Mouse (Mus musculus): ENCODE measurements at regions not wholly inside any gene's neighbourhood (a gene's known extent, or its start where the extent isn't known, plus 50 kb on each side); places are given as distances from the start of the nearest gene placed in this dataset.

GRCm38 (mm10) chr10:67607297-67608032, 58.7 kb upstream of the Ado start:
- no peak for DNase-seq (ENCODE audit: low spot score)

DNA sequence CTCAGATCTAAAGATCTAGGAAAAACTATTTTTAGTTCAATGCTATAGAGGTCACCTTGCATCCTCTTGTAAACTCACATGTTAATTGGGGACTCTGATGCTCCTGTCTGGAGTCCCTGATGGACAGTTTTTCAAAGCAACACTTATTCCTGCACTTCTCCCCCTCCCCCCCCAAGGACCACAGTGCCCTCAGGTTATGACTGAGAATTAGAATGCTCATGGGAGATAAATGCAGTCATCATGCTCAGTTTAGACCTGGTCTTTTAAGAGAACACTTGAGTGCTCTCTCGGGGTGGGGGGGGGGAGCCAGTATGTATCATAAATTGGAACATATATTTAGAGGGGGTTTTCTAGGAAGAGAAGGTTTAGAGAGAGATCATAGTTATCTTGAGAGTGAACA, 58.0 kb upstream of the Ado start:
- no peak for DNase-seq (ENCODE audit: low spot score)

DNA sequence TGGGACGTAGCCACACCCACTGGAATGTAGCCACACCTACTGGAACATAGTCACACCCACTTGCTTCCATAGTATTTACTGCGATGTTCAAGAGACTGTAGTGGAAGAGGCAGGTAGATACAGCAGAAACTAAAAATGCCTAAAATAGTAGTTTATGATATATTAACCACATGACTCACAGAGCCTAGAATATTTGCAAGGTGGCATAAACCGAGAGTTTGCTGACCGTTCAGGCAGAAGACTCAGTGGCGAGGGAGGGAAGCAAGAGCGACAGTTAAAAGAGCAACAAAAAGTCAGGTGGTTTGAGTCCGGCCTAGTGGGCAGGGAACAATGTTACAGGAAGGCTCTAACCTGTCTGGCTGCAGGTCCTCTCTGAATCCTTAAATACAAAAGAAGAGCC, 50.6 kb upstream of the Ado start:
- no peak for DNase-seq (ENCODE audit: low spot score)

DNA sequence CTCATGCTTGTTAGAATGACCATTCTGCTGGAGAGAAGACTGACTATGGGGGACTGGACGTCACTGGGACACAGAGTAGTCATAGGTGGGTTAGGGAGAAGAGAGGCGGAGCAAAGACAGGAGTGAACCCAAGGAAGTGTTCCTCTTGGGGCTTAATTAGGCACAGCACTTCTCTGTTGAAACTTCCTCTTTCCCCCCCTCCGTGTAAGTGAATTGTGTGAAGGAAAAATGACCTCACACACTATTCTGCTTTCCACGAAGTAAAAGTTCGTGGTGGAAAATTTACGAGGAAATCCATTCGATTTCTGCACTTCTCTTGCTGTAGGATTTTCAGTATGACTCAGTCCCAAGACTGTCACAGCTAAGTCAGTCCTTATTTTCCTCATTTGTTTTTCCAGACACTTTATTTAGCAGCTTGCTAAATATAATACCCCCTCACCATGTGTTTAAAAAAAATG, 49.9 kb upstream of the Ado start:
- DNase-seq (ENCODE audit: low spot score) = no peak
